19 mouse cellular contexts compared by ENCODE assay signal in the genomic region with DNA sequence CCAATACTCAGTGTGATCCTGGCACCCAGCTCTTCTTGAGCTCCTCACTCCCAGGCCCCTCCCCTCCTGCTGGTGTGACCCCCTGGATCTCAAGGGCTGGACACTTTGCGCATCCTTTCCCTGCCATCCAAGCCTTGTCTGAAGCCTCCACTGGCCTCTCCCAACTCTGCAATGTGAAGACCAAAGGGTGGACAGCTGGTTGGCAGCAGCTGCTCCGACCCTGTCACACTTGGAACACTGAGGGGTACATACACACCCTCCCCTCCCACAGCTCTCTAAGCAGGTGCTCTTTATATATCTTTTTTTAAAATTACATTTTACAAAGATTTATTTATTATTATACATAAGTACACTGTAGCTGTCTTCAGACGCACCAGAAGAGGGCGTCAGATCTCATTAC. TPM values are rescaled to one million over a fixed set of nuclear protein-coding genes. Genes with fewer than 3 reads are reported as not detected.
DNase-seq lines count a peak whose midpoint lies in the region; ATAC-seq and TF ChIP-seq lines count a peak whose summit lies in the region.
"Had no signal": no experiment of that assay in that cellular context is flagged by ENCODE, and none has a peak within 500 bp of the region (broad histone marks: within the 10 kb centered on the region; RNA-seq: fewer than 3 reads in every experiment).

No protein-coding gene starts in this region.

- H3ac ChIP-seq in myocyte (ENCODE audit: control insufficient read depth, insufficient read length): no peak overlapping the region

- TF ChIP-seq CTCF in layer of hippocampus, adult 2 months (conservative IDR thresholded peaks at IDR 0.05): peak; percentile 20
- no peak for TF ChIP-seq CTCF in forebrain, postnatal 0 days (IDR thresholded peaks at IDR 0.05; ENCODE audit: low read depth)

- DNase-seq in embryonic facial prominence, embryonic 14.5 days (ENCODE audit: low spot score): peak; percentile 38
- DNase-seq in embryonic facial prominence, embryonic 10.5 days (ENCODE audit: low spot score): no peak
- DNase-seq in layer of hippocampus, adult 2 months (ENCODE audit: low spot score in 2 of 2): no peak
- no peak for DNase-seq in layer of hippocampus, postnatal 10 days (ENCODE audit: low spot score in 2 of 2)
- DNase-seq in forebrain, postnatal 0 days: no peak
- DNase-seq: adrenal gland, adult 2 months; adrenal gland, adult 8-10 months; adrenal gland, postnatal 14 days; adrenal gland, postnatal 25 days; adrenal gland, postnatal 36 days; B cell, adult 2 months; cerebellum, adult 11 months; cerebellum, adult 11-12 months; cerebellum, adult 18-20 months had no signal

- H3K27ac ChIP-seq in embryonic facial prominence, embryonic 14.5 days (replicated peaks; ENCODE audit: low read depth, low read length): no peak overlapping the region
- H3K27ac ChIP-seq in embryonic facial prominence, embryonic 10.5 days (replicated peaks): no peak overlapping the region
- no peak overlapping the region for H3K27ac ChIP-seq in layer of hippocampus, adult 2 months
- no peak overlapping the region for H3K27ac ChIP-seq in forebrain, postnatal 0 days (ENCODE audit: low read depth, low read length)

- TF ChIP-seq POLR2A in myocyte (IDR thresholded peaks at IDR 0.05; ENCODE audit: insufficient read length, low read depth): no peak

- H3K9ac ChIP-seq in embryonic facial prominence, embryonic 14.5 days (ENCODE audit: low read depth, low read length): no peak overlapping the region
- H3K9ac ChIP-seq in forebrain, postnatal 0 days: no peak overlapping the region

- no peak overlapping the region for H3K4me2 ChIP-seq in embryonic facial prominence, embryonic 14.5 days (ENCODE audit: low read depth, low read length)
- no peak overlapping the region for H3K4me2 ChIP-seq in myocyte (ENCODE audit: low read depth)
- no peak overlapping the region for H3K4me2 ChIP-seq in forebrain, postnatal 0 days (ENCODE audit: low read depth)

- H3K36me3 ChIP-seq in embryonic facial prominence, embryonic 14.5 days (ENCODE audit: control insufficient read depth, insufficient read depth, low read length): 0 out of 2 replicates have a peak, but pooled peaks cover 3% of the 10 kb centered on the region
- peaks cover 1% of the 10 kb centered on the region; the same call in 1 of the 2 replicates for H3K36me3 ChIP-seq in embryonic facial prominence, embryonic 10.5 days (replicated peaks)
- no peaks in the 10 kb centered on the region for H3K36me3 ChIP-seq in myocyte (ENCODE audit: control insufficient read depth, insufficient read depth)
- no peaks in the 10 kb centered on the region for H3K36me3 ChIP-seq in forebrain, postnatal 0 days (ENCODE audit: insufficient read depth)

- no peaks in the 10 kb centered on the region for H3K9me3 ChIP-seq in embryonic facial prominence, embryonic 14.5 days (ENCODE audit: control insufficient read depth, low read length)
- H3K9me3 ChIP-seq in embryonic facial prominence, embryonic 10.5 days: no peaks in the 10 kb centered on the region
- no peaks in the 10 kb centered on the region for H3K9me3 ChIP-seq in forebrain, postnatal 0 days (ENCODE audit: low read length)
- H3K9me3 ChIP-seq: G1E had no signal

- H3K79me2 ChIP-seq in myocyte (ENCODE audit: control insufficient read depth, insufficient read depth): no peaks in the 10 kb centered on the region

- ATAC-seq in embryonic facial prominence, embryonic 14.5 days (ENCODE audit: low read depth): no peak
- ATAC-seq in forebrain, postnatal 0 days: no peak
- ATAC-seq: activated CD4-positive, CD25-positive, alpha-beta regulatory T cell, adult 4 months; CD4-positive, CD25-positive, alpha-beta regulatory T cell, adult 4 months; Patski had no signal

- 88% methylated on average over 4 of the region's 4 CpGs for WGBS in embryonic facial prominence, embryonic 14.5 days
- WGBS in embryonic facial prominence, embryonic 10.5 days: 91% methylated on average over 4 of the region's 4 CpGs
- 92% methylated on average over 4 of the region's 4 CpGs for WGBS in forebrain, postnatal 0 days

- H3K4me1 ChIP-seq in embryonic facial prominence, embryonic 14.5 days (ENCODE audit: control insufficient read depth, insufficient read depth, low read length): peaks cover 30% of the 10 kb centered on the region
- peaks cover 73% of the 10 kb centered on the region for H3K4me1 ChIP-seq in embryonic facial prominence, embryonic 10.5 days
- no peaks in the 10 kb centered on the region for H3K4me1 ChIP-seq in forebrain, postnatal 0 days (ENCODE audit: insufficient read depth)

- no peaks in the 10 kb centered on the region for H3K27me3 ChIP-seq in embryonic facial prominence, embryonic 14.5 days (replicated peaks; ENCODE audit: control insufficient read depth, insufficient read depth, low read length)
- H3K27me3 ChIP-seq in embryonic facial prominence, embryonic 10.5 days (replicated peaks; ENCODE audit: low read depth, poor library complexity, severe bottlenecking): peaks cover 4% of the 10 kb centered on the region; the same call in 1 of the 2 replicates
- H3K27me3 ChIP-seq in myocyte (ENCODE audit: control insufficient read depth, insufficient read depth, insufficient read length): no peaks in the 10 kb centered on the region
- no peaks in the 10 kb centered on the region; the same call in 1 of the 2 replicates for H3K27me3 ChIP-seq in forebrain, postnatal 0 days (ENCODE audit: insufficient read depth, low read length)
- H3K27me3 ChIP-seq: Patski had no signal

- no peak overlapping the region for H3K4me3 ChIP-seq in embryonic facial prominence, embryonic 14.5 days (ENCODE audit: low read depth, low read length)
- H3K4me3 ChIP-seq in embryonic facial prominence, embryonic 10.5 days: no peak overlapping the region
- no peak overlapping the region for H3K4me3 ChIP-seq in layer of hippocampus, adult 2 months
- no peak overlapping the region for H3K4me3 ChIP-seq in myocyte
- no peak overlapping the region for H3K4me3 ChIP-seq in forebrain, postnatal 0 days (ENCODE audit: low read depth, low read length)

TF ChIP-seq in myocyte, 11 proteins besides CTCF, POLR2A, EP300 and RAD21:
- peak in 2 of 3 experiments; percentile 92 to 94 for TF ChIP-seq MYOD1 (IDR thresholded peaks at IDR 0.05; ENCODE audit: control insufficient read depth in 1 of 3, insufficient read length in 2 of 3, low read depth in 2 of 3)
- TF ChIP-seq E2F4 (IDR thresholded peaks at IDR 0.05; ENCODE audit: insufficient read depth): no peak
- TF ChIP-seq MYOG (IDR thresholded peaks at IDR 0.05; ENCODE audit: control insufficient read depth in 1 of 3, insufficient read depth in 1 of 3, insufficient read length in 2 of 3, low read depth in 2 of 3): peak in 2 of 3 experiments; percentile 95 to 97
- no peak for TF ChIP-seq MAX (IDR thresholded peaks at IDR 0.05; ENCODE audit: low read depth)
- no peak for TF ChIP-seq REST (IDR thresholded peaks at IDR 0.05; ENCODE audit: insufficient read depth, insufficient read length)
- no peak for TF ChIP-seq CEBPB (IDR thresholded peaks at IDR 0.05; ENCODE audit: insufficient read depth, poor library complexity, severe bottlenecking)
- TF ChIP-seq USF1 (IDR thresholded peaks at IDR 0.05; ENCODE audit: low read depth): no peak
- TF ChIP-seq POLR2AphosphoS2 (IDR thresholded peaks at IDR 0.05; ENCODE audit: insufficient read length, low read depth): no peak
- TF ChIP-seq TCF12 (IDR thresholded peaks at IDR 0.05; ENCODE audit: insufficient read depth, poor library complexity, severe bottlenecking): peak; percentile 81
- TF ChIP-seq TCF3 (IDR thresholded peaks at IDR 0.05; ENCODE audit: insufficient read length, low read depth): peak; percentile 89
- TF ChIP-seq SRF (IDR thresholded peaks at IDR 0.05; ENCODE audit: control insufficient read depth, insufficient read length, low read depth): no peak

RNA-seq across cellular contexts. Expression of a gene that starts 27.6 kb away (rescaled TPM):
- 22.5 and 22.9 TPM in 2 replicates for polyA plus RNA-seq in embryonic facial prominence, embryonic 14.5 days (2014; fragmentation: Nextera tagmentation; extraction: Ambion mirVana)
- 15.8 and 17.4 TPM in 2 replicates for polyA plus RNA-seq in embryonic facial prominence, embryonic 10.5 days (2016; fragmentation: Nextera tagmentation; extraction: Ambion mirVana)
- 1 to 10 TPM; 2.0 to 3.0 TPM for total RNA-seq in layer of hippocampus, adult 2 months (2021)
- 1 to 10 TPM; 2.7 to 3.2 TPM for total RNA-seq in layer of hippocampus, postnatal 10 days (2021)
- 19.0 TPM for polyA plus RNA-seq in myocyte (2012; fragmentation: generic; extraction: Trizol)
- total RNA-seq in forebrain, postnatal 0 days (2014; rRNA removed): 1.2 and 1.7 TPM in 2 replicates
- 2.3 TPM in 2 replicates for polyA plus RNA-seq in forebrain, postnatal 0 days (2015; fragmentation: Nextera tagmentation; extraction: Ambion mirVana)

RNA-seq across cellular contexts. Expression of a gene that starts 36.1 kb away (rescaled TPM):
- 5.1 and 6.5 TPM in 2 replicates for polyA plus RNA-seq in embryonic facial prominence, embryonic 14.5 days (2014; fragmentation: Nextera tagmentation; extraction: Ambion mirVana)
- 2.6 and 2.8 TPM in 2 replicates for polyA plus RNA-seq in embryonic facial prominence, embryonic 10.5 days (2016; fragmentation: Nextera tagmentation; extraction: Ambion mirVana)
- total RNA-seq in layer of hippocampus, adult 2 months (2021): 10 to 100 TPM; 22.1 to 25.1 TPM
- 10 to 100 TPM; 14.2 to 16.3 TPM for total RNA-seq in layer of hippocampus, postnatal 10 days (2021)
- 11.3 TPM for polyA plus RNA-seq in myocyte (2012; fragmentation: generic; extraction: Trizol)
- 8.3 and 9.9 TPM in 2 replicates for total RNA-seq in forebrain, postnatal 0 days (2014; rRNA removed)
- 1.7 and 2.4 TPM in 2 replicates for polyA plus RNA-seq in forebrain, postnatal 0 days (2015; fragmentation: Nextera tagmentation; extraction: Ambion mirVana)
- polyA plus RNA-seq: G1E had no signal
